15 mouse cellular contexts compared by ENCODE assay signal in genomic region chr13:115077346-115078134, GRCm38 (mm10). TPM values are rescaled to one million over a fixed set of nuclear protein-coding genes. Genes with fewer than 3 reads are reported as not detected.
DNase-seq lines count a peak whose midpoint lies in the region; ATAC-seq and TF ChIP-seq lines count a peak whose summit lies in the region.
"Had no signal": no experiment of that assay in that cellular context is flagged by ENCODE, and none has a peak within 500 bp of the region (broad histone marks: within the 10 kb centered on the region; RNA-seq: fewer than 3 reads in every experiment).

No protein-coding gene starts in this region.

- H3K4me3 ChIP-seq in lung, postnatal 0 days (ENCODE audit: low read depth, low read length) = no peak overlapping the region
- H3K4me3 ChIP-seq in lung, adult 2 months (replicated peaks; ENCODE audit: extremely low read depth, low read depth, low read length) = no peak overlapping the region
- H3K4me3 ChIP-seq in left cerebral cortex, adult 2 months = no peak overlapping the region
- H3K4me3 ChIP-seq: neural tube, embryonic 13.5 days had no signal

- ATAC-seq in lung, postnatal 0 days = peak; percentile 56
- no peak for ATAC-seq in erythroblast, adult 5-6 weeks (replicated peaks; ENCODE audit: low FRiP score, poor library complexity, severe bottlenecking)
- ATAC-seq: forebrain, postnatal 0 days had no signal

- H3K27ac ChIP-seq in lung, postnatal 0 days (ENCODE audit: low read length) = no peak overlapping the region
- no peak overlapping the region for H3K27ac ChIP-seq in left cerebral cortex, adult 2 months
- H3K27ac ChIP-seq: macrophage; neural tube, embryonic 13.5 days had no signal

- H3K4me2 ChIP-seq in lung, postnatal 0 days (replicated peaks; ENCODE audit: low read depth, low read length) = no peak overlapping the region
- H3K4me2 ChIP-seq: liver, embryonic 11.5 days; neural tube, embryonic 13.5 days had no signal

- 66% methylated on average over 9 of the region's 9 CpGs for WGBS in lung, postnatal 0 days
- 50% methylated on average over 9 of the region's 9 CpGs for WGBS in lung, adult 2 months

- DNase-seq in gastrocnemius, postnatal 25 days = peak; percentile 32
- DNase-seq in gastrocnemius, postnatal 36 days = no peak
- peak; percentile 44 for DNase-seq in lung, postnatal 0 days (ENCODE audit: low spot score)
- no peak for DNase-seq in lung, adult 2 months
- DNase-seq in kidney, postnatal 36 days = peak; percentile 77 to 79
- DNase-seq in left cerebral cortex, adult 2 months (ENCODE audit: extremely low spot score in 1 of 2, low spot score in 2 of 2) = no peak
- DNase-seq: cerebellum, adult 9-10 months; forebrain, postnatal 0 days; layer of hippocampus, adult 9-11 months; spleen, adult 18-20 months; thymus, postnatal 4 days had no signal

- no peak for TF ChIP-seq CTCF in lung, postnatal 0 days (IDR thresholded peaks at IDR 0.05)
- no peak for TF ChIP-seq CTCF in lung, adult 2 months (IDR thresholded peaks at IDR 0.05; ENCODE audit: insufficient read depth, low read length)
- TF ChIP-seq CTCF in left cerebral cortex, adult 2 months (IDR thresholded peaks at IDR 0.05) = no peak

- H3K27me3 ChIP-seq in lung, postnatal 0 days (replicated peaks; ENCODE audit: insufficient read depth, low read length) = no peaks in the 10 kb centered on the region
- H3K27me3 ChIP-seq: neural tube, embryonic 13.5 days had no signal

- H3K9ac ChIP-seq in lung, postnatal 0 days (replicated peaks; ENCODE audit: low read depth) = no peak overlapping the region
- H3K9ac ChIP-seq: forebrain, postnatal 0 days; neural tube, embryonic 13.5 days had no signal

- peaks cover 6% of the 10 kb centered on the region; the same call in 1 of the 2 replicates for H3K4me1 ChIP-seq in lung, postnatal 0 days (ENCODE audit: insufficient read depth, low read depth, low read length)
- peaks cover 18% of the 10 kb centered on the region for H3K4me1 ChIP-seq in lung, adult 2 months (ENCODE audit: control insufficient read depth, insufficient read depth, low read length)
- H3K4me1 ChIP-seq: neural tube, embryonic 13.5 days had no signal

- intact Hi-C loops in gastrocnemius, postnatal 36 days (cut with DNase I) = no loop called here
- intact Hi-C loops in left cerebral cortex, adult 2 months (cut with DNase I) = no loop called here

- no peaks in the 10 kb centered on the region for H3K9me3 ChIP-seq in lung, postnatal 0 days (ENCODE audit: low read length)
- H3K9me3 ChIP-seq: neural tube, embryonic 13.5 days had no signal

- no peaks in the 10 kb centered on the region for H3K36me3 ChIP-seq in lung, postnatal 0 days (ENCODE audit: insufficient read depth, low read length)
- H3K36me3 ChIP-seq: neural tube, embryonic 13.5 days had no signal

- no peak for TF ChIP-seq POLR2A in lung, adult 2 months (IDR thresholded peaks at IDR 0.05; ENCODE audit: borderline replicate concordance, extremely low read depth, low read depth, low read length)

- TF ChIP-seq EP300 in lung, postnatal 0 days (IDR thresholded peaks at IDR 0.05) = 0 out of 2 replicates have a peak, but pooled peaks have one; percentile 10

RNA-seq across cellular contexts. Expression of gene Pelo, which starts 12.4 kb away (rescaled TPM):
- 10 to 100 TPM in 1 of 2 experiments, 1 to 10 TPM in 1; 9.7 to 11.8 TPM for total RNA-seq in gastrocnemius, postnatal 25 days (2021)
- 10 to 100 TPM in 1 of 2 experiments, 1 to 10 TPM in 1; 8.2 to 10.3 TPM for total RNA-seq in gastrocnemius, postnatal 36 days (2021)
- 5.4 and 5.9 TPM in 2 replicates for polyA plus RNA-seq in lung, postnatal 0 days (2015; fragmentation: Nextera tagmentation; extraction: Ambion mirVana)
- 30.2 and 32.9 TPM in 2 replicates for polyA plus RNA-seq in lung, adult 2 months (2012; rRNA removed)
- 10 to 100 TPM; 19.5 to 24.1 TPM for total RNA-seq in left cerebral cortex, adult 2 months (2021)
- total RNA-seq in erythroblast, adult 5-6 weeks (2015; ENCODE audit: low replicate concordance) = 2.9 and 4.4 TPM in 2 replicates
- 5.3 and 7.7 TPM in 2 replicates for total RNA-seq in erythroblast, adult 5-6 weeks (2017; ENCODE audit: low replicate concordance)

RNA-seq across cellular contexts. Expression of gene Gm49395, which starts 24.2 kb away (rescaled TPM):
- total RNA-seq in gastrocnemius, postnatal 25 days (2021) = 1 to 10 TPM in 1 of 2 experiments, not detected in 1; 2.8 TPM
- 1 to 10 TPM; 1.0 to 3.8 TPM for total RNA-seq in gastrocnemius, postnatal 36 days (2021)
- polyA plus RNA-seq in lung, postnatal 0 days (2015; fragmentation: Nextera tagmentation; extraction: Ambion mirVana) = 8.7 and 8.9 TPM in 2 replicates
- 21.5 and 30.5 TPM in 2 replicates for polyA plus RNA-seq in lung, adult 2 months (2012; rRNA removed)
- total RNA-seq in left cerebral cortex, adult 2 months (2021) = 1 to 10 TPM; 1.5 to 2.0 TPM
- 9.0 and 9.2 TPM in 2 replicates for total RNA-seq in erythroblast, adult 5-6 weeks (2015; ENCODE audit: low replicate concordance)
- not detected in 2 replicates for total RNA-seq in erythroblast, adult 5-6 weeks (2017; ENCODE audit: low replicate concordance)
- polyA plus RNA-seq: macrophage had no signal

RNA-seq across cellular contexts. Expression of gene Itga1, which starts 24.2 kb away (rescaled TPM):
- total RNA-seq in gastrocnemius, postnatal 25 days (2021) = 10 to 100 TPM in 1 of 2 experiments, 1 to 10 TPM in 1; 9.8 to 12.3 TPM
- total RNA-seq in gastrocnemius, postnatal 36 days (2021) = 1 to 10 TPM; 8.8 to 9.3 TPM
- 22.0 and 30.1 TPM in 2 replicates for polyA plus RNA-seq in lung, postnatal 0 days (2015; fragmentation: Nextera tagmentation; extraction: Ambion mirVana)
- polyA plus RNA-seq in lung, adult 2 months (2012; rRNA removed) = 24.0 and 36.1 TPM in 2 replicates
- total RNA-seq in left cerebral cortex, adult 2 months (2021) = 1 to 10 TPM; 5.8 to 7.1 TPM
- 4.2 and 5.2 TPM in 2 replicates for total RNA-seq in erythroblast, adult 5-6 weeks (2015; ENCODE audit: low replicate concordance)
- 2.2 TPM in 2 replicates for total RNA-seq in erythroblast, adult 5-6 weeks (2017; ENCODE audit: low replicate concordance)

Comparison
In these comparisons a context has a peak if more than half of its experiments do, and no peak if none do; other contexts are left out.
1. DNase-seq: peak in gastrocnemius, postnatal 25 days (single experiment), lung, postnatal 0 days (single experiment) and kidney, postnatal 36 days (2 of 2); none in gastrocnemius, postnatal 36 days (0 of 2), lung, adult 2 months (single experiment) and left cerebral cortex, adult 2 months (0 of 2).